Mouse (Mus musculus): ENCODE results near the gene Wdr26.

- TF ChIP-seq CTCF (IDR thresholded peaks at IDR 0.05; ENCODE audit: borderline replicate concordance, insufficient read depth, low read length) (no peak), POLR2A (IDR thresholded peaks at IDR 0.05; ENCODE audit: low read depth, low read length) (no peak)
These were observed 16.8 kb upstream of the Wdr26 start for GRCm38 (mm10) chr1:181228591-181228990.
